In genomic region chr4:89040856-89041255, GRCm38 (mm10) we compare ENCODE assay signal across 9 mouse cellular contexts.
DNase-seq lines count a peak whose midpoint lies in the region; TF ChIP-seq lines count a peak whose summit lies in the region.
"Had no signal": no experiment of that assay in that cellular context is flagged by ENCODE, and none has a peak within 500 bp of the region (broad histone marks: within the 10 kb centered on the region; RNA-seq: fewer than 3 reads in every experiment).

No protein-coding gene starts in this region.

- WGBS in heart, embryonic 10.5 days, result 25% methylated on average over 5 of the region's 5 CpGs
- WGBS in kidney, adult 2 months, result 56% methylated on average over 5 of the region's 5 CpGs

- peak; percentile 15 to 17 for DNase-seq in left cerebral cortex, postnatal 10 days (ENCODE audit: extremely low spot score in 1 of 2, low spot score in 2 of 2)
- no peak for DNase-seq in left cerebral cortex, adult 18-20 months (ENCODE audit: low spot score in 2 of 2)
- DNase-seq in cerebellum, adult 9-10 months, result peak; percentile 12
- DNase-seq in heart, embryonic 10.5 days (ENCODE audit: low spot score), result no peak
- DNase-seq in retina, embryonic 14.5 days (ENCODE audit: low spot score), result peak; percentile 18
- no peak for DNase-seq in neural tube, embryonic 10.5 days (ENCODE audit: extremely low spot score, low spot score)
- no peak for DNase-seq in kidney, adult 2 months
- no peak for DNase-seq in spleen, postnatal 36 days (ENCODE audit: low spot score in 2 of 2)
- DNase-seq: liver, embryonic 13.5 days had no signal

- no peak overlapping the region for H3K4me3 ChIP-seq in heart, embryonic 10.5 days
- H3K4me3 ChIP-seq in kidney, adult 2 months (ENCODE audit: insufficient read depth, low read depth, low read length), result no peak overlapping the region
- H3K4me3 ChIP-seq: liver, embryonic 13.5 days had no signal

- no peak for TF ChIP-seq POLR2A in kidney, adult 2 months (IDR thresholded peaks at IDR 0.05; ENCODE audit: low read depth, low read length)

- no peaks in the 10 kb centered on the region for H3K27me3 ChIP-seq in heart, embryonic 10.5 days (ENCODE audit: insufficient read depth, poor library complexity, severe bottlenecking)
- H3K27me3 ChIP-seq in kidney, adult 2 months (replicated peaks; ENCODE audit: control insufficient read depth, insufficient read depth, low read length), result no peaks in the 10 kb centered on the region
- H3K27me3 ChIP-seq: liver, embryonic 13.5 days had no signal

- no peak for TF ChIP-seq CTCF in kidney, adult 2 months (conservative IDR thresholded peaks at IDR 0.05; ENCODE audit: insufficient read depth, insufficient read length, low read depth, low read length)

- H3K4me1 ChIP-seq in heart, embryonic 10.5 days, result peaks cover 5% of the 10 kb centered on the region
- peaks cover 3% of the 10 kb centered on the region; the same call in 1 of the 2 replicates for H3K4me1 ChIP-seq in kidney, adult 2 months (ENCODE audit: control insufficient read depth, insufficient read depth, low read length)

- peak overlapping the region; percentile 36; the same call in 1 of the 2 replicates for H3K27ac ChIP-seq in heart, embryonic 10.5 days
- no peak overlapping the region for H3K27ac ChIP-seq in kidney, adult 2 months (ENCODE audit: insufficient read depth, low read depth, low read length)
- H3K27ac ChIP-seq: liver, embryonic 13.5 days had no signal

- H3K9me3 ChIP-seq in heart, embryonic 10.5 days, result no peaks in the 10 kb centered on the region
- H3K9me3 ChIP-seq: liver, embryonic 13.5 days had no signal

- intact Hi-C loops in left cerebral cortex, postnatal 10 days (cut with DNase I), result no loop called here

- H3K36me3 ChIP-seq in heart, embryonic 10.5 days, result no peaks in the 10 kb centered on the region
- no peaks in the 10 kb centered on the region for H3K36me3 ChIP-seq in kidney, adult 2 months (ENCODE audit: control insufficient read depth, insufficient read depth, low read length)
- H3K36me3 ChIP-seq: liver, embryonic 13.5 days had no signal

Comparison
In these comparisons a context has a peak if more than half of its experiments do, and no peak if none do; other contexts are left out.
1. DNase-seq: peak in left cerebral cortex, postnatal 10 days (2 of 2), cerebellum, adult 9-10 months (single experiment) and retina, embryonic 14.5 days (single experiment); none in left cerebral cortex, adult 18-20 months (0 of 2), heart, embryonic 10.5 days (single experiment), neural tube, embryonic 10.5 days (single experiment), kidney, adult 2 months (single experiment) and spleen, postnatal 36 days (0 of 2).